Mouse (Mus musculus) heart, embryonic 10.5 days (tissue): ENCODE measurements at regions not wholly inside any gene's neighbourhood (a gene's known extent, or its start where the extent isn't known, plus 50 kb on each side); places are given as distances from the start of the nearest gene placed in this dataset.

Source experiments
- DNase-seq: peaks from one replicate; pipeline ENCODE4 v3.0.0-alpha.2; 2017; ENCODE audit warnings: low spot score
- H3K27ac ChIP-seq: fragments of 300-500 bp; sonication (generic); 2 replicates; pipeline ENCODE4 v1.5.1; 2016; ENCODE audit warnings: mild to moderate bottlenecking
- H3K27me3 ChIP-seq: fragments of 300-500 bp; sonication (generic); 2 replicates; pipeline ENCODE4 v1.6.1; 2016; ENCODE audit warnings: mild to moderate bottlenecking; ENCODE audit not compliant: poor library complexity, insufficient read depth, severe bottlenecking
- H3K36me3 ChIP-seq: fragments of 300-500 bp; sonication (generic); 2 replicates; pipeline ENCODE4 v1.6.1; 2016; ENCODE audit warnings: mild to moderate bottlenecking, moderate library complexity
- H3K4me1 ChIP-seq: fragments of 300-500 bp; sonication (generic); 2 replicates; pipeline ENCODE4 v1.6.1; 2016; ENCODE audit warnings: mild to moderate bottlenecking
- H3K4me3 ChIP-seq: fragments of 300-500 bp; sonication (generic); 2 replicates; pipeline ENCODE4 v1.5.1; 2016; ENCODE audit warnings: mild to moderate bottlenecking, moderate library complexity
- H3K9me3 ChIP-seq: fragments of 300-500 bp; sonication (generic); 2 replicates; pipeline ENCODE4 v1.6.1; 2016; ENCODE audit warnings: mild to moderate bottlenecking, moderate library complexity
- WGBS: fragments of 180-500 bp; shearing (Covaris S2); methylation state at CpG from one replicate; pipeline ENCODE4 v1.1.7; 2016; 5-methylcytosine and 5-hydroxymethylcytosine counted together

DNA sequence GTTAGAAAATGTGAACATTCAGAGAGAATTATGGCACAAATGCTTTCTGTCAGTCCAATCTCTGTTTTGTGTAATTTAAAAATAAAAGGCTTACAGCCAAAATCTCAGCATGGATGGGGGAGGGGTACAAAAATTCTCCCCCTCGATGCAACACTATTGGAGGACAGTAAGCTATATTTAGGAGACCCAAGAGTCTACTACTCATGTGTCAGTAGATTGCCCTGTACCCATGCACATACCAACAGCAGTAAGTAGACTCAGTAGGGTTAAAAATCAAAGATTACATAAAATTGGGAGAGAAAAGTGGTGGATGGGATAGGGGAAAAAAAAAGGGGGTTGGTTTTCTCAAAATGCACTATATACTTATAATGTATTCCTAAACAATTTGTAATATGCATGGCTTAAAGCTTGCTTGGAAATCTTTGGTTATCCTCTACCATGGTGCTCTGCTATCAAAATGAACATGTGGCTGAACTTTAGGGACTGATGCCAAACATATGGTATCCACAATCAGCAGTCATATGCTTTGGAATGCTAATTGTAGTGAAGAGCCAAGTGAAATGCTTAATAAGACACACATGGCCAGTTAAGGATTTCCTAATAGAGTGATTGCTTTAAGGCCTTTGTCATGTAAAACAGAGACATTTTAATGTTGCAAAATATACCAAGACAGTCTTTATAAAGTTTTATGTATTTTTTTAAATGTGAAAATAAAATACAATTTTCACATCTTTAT, 194.8 kb upstream of the Col3a1 start:
- 60% methylated on average over 1 of the region's 1 CpGs for WGBS
- Histone ChIP-seq H3K9me3 (no peaks in the 10 kb centered on the region), H3K27me3 (no peaks in the 10 kb centered on the region), H3K27ac (no peak overlapping the region), H3K4me1 (no peaks in the 10 kb centered on the region), H3K4me3 (no peak overlapping the region), H3K36me3 (no peaks in the 10 kb centered on the region)
- DNase-seq, result no peak

DNA sequence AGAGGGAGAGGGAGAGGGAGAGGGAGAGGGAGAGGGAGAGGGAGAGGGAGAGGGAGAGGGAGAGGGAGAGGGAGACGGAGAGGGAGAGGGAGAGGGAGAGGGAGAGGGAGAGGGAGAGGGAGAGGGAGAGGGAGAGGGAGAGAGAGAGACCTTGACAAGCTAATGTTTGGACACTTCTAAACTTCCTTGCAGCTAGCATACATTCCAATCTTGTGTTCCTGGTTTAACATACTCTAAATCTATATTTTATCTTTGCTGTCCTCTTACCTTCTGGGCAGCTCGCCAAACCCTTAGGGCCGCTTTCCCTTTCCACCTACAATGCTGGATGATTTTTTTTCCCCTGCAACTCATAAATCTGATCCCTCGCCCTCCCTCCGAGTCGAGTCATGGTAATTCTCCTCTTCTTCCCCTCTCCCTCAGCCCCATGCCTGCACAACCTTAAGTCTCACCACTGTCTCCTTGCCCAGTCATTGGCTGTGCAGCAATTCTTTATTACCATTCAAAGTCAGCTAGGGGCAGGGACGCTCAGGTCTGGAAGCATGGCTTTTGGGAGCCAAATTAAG, 176.1 kb upstream of the Col3a1 start:
- no peak for DNase-seq
- H3K27me3 ChIP-seq, result no peaks in the 10 kb centered on the region
- H3K27ac ChIP-seq, result no peak overlapping the region
- H3K4me3 ChIP-seq, result no peak overlapping the region
- 70% methylated on average over 6 of the region's 7 CpGs for WGBS
- no peaks in the 10 kb centered on the region for H3K4me1 ChIP-seq
- no peaks in the 10 kb centered on the region for H3K36me3 ChIP-seq
- H3K9me3 ChIP-seq, result no peaks in the 10 kb centered on the region

DNA sequence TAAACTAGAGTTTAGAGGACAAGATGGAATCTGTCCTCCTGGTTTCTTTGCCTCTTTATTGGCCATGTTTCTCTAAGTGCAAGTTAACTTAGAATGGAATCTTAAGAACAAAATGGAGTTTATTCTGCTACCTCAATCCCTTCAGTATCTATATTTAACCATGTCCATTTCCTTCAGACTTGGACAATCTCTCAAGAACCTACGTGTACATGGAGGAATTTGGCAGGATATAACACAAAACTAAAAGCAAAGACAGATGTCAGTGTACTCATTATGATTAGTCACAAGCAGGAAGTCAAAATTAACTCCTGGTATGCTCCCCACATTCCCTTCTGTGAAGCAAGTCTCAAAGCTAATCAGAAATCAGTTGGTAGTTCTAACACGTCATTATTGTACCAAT, 164.3 kb upstream of the Col3a1 start:
- WGBS, result 59% methylated on average over 2 of the region's 2 CpGs

DNA sequence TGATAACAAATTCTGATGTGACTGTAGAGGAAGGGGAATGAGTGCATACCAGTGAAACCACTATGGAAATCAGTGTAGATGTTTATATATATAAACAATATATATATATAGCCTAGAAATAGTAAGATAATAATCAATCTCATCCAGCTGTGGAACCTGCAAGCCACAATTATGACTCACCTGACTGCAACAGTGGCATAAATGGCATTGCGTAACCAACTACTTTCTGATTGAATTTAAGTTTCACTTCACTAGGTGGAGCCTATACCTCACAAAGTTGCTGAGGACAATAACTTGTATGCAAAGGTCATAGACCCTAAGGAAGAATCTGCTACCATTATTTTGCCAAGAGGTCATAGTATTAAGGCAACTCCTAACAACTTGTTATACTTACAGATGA, 129.7 kb upstream of the Col3a1 start:
- H3K27ac ChIP-seq, result no peak overlapping the region
- 96% methylated on average over 1 of the region's 1 CpGs for WGBS
- no peaks in the 10 kb centered on the region for H3K4me1 ChIP-seq
- no peaks in the 10 kb centered on the region for H3K9me3 ChIP-seq
- no peaks in the 10 kb centered on the region for H3K36me3 ChIP-seq
- DNase-seq, result no peak
- no peaks in the 10 kb centered on the region for H3K27me3 ChIP-seq
- no peak overlapping the region for H3K4me3 ChIP-seq

More for the DNA sequence above, 164.3 kb upstream of the Col3a1 start:
- DNase-seq, result no peak
- Histone ChIP-seq H3K4me3 (no peak overlapping the region), H3K27ac (no peak overlapping the region), H3K27me3 (no peaks in the 10 kb centered on the region), H3K4me1 (no peaks in the 10 kb centered on the region), H3K36me3 (no peaks in the 10 kb centered on the region), H3K9me3 (no peaks in the 10 kb centered on the region)

DNA sequence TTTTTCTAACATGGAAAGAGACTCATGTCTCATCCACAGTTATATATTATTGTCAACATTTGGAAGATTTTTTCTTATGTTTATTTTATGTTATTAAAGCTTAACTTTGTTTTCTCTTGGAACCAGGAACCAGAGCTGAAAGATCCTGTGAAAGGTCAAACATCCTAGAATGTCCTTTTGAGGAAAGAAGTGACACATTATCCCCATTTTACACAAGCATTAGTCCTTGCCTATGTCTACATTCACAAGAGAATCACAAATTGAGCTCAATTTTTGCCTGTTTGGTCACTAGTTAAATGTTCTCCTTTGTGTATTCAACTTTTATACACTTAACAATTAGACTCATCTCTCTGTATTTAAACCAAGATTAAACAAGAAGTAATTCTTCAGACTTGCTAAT, 126.0 kb upstream of the Col3a1 start:
- H3K9me3 ChIP-seq, result no peaks in the 10 kb centered on the region
- DNase-seq, result no peak
- no peaks in the 10 kb centered on the region for H3K27me3 ChIP-seq
- H3K4me3 ChIP-seq, result no peak overlapping the region
- no peaks in the 10 kb centered on the region for H3K4me1 ChIP-seq
- H3K36me3 ChIP-seq, result no peaks in the 10 kb centered on the region
- no peak overlapping the region for H3K27ac ChIP-seq

DNA sequence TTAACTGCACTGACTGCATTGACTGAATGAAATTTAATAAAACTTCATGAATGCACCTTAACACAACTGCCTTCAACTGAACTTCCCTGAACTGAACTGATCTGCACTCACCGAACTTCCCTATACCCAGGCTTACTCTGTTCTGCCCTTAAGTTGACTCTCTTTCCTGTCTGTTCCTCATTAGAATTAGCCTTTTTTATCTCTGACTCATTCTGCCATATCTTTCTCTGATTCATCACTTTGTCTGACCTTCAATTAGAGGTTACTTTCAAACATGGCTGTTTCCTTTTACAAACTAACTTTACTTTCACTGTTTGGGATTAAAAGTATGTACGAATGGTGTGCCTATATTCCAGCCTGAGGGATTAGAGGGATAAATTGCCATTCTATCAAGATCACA, 103.4 kb upstream of the Col3a1 start:
- no peaks in the 10 kb centered on the region for H3K36me3 ChIP-seq
- H3K27ac ChIP-seq, result no peak overlapping the region
- no peaks in the 10 kb centered on the region for H3K4me1 ChIP-seq
- no peaks in the 10 kb centered on the region for H3K27me3 ChIP-seq
- H3K9me3 ChIP-seq, result no peaks in the 10 kb centered on the region
- no peak overlapping the region for H3K4me3 ChIP-seq
- DNase-seq, result no peak
- WGBS, result 70% methylated on average over 2 of the region's 2 CpGs

DNA sequence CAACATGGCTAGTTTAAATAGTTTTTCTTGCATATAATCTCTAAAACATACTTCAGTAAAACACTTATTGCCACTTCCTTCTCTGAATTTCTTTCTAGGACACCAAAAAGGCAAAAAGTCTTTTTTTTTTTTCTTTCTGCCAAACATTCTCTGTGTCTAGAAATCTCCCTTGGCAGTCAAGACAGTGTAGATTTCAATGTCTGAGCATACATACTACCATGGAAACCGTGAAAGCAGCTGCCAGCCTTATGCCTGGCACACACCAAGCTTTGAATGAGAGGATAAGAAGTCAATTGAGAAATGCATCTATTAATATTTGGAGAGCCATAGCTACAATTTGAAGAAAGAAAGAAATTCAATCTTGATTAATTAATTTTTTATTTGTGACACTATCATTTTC, 95.1 kb upstream of the Col3a1 start:
- WGBS, result 66% methylated on average over 1 of the region's 1 CpGs
- H3K9me3 ChIP-seq, result no peaks in the 10 kb centered on the region
- no peaks in the 10 kb centered on the region for H3K27me3 ChIP-seq
- H3K36me3 ChIP-seq, result no peaks in the 10 kb centered on the region
- no peak for DNase-seq
- no peak overlapping the region for H3K27ac ChIP-seq
- H3K4me3 ChIP-seq, result no peak overlapping the region
- no peaks in the 10 kb centered on the region for H3K4me1 ChIP-seq
